Mouse (Mus musculus): ENCODE measurements around the gene Trim66. TPM values are rescaled to one million over a fixed set of nuclear protein-coding genes. Genes with fewer than 3 reads are reported as not detected.

Trim66 gene
- polyA plus RNA-seq, 1 experiment = 0.06 TPM

GRCm38 (mm10) chr7:109516500-109516899 lies 8.6 kb upstream of the Trim66 start:
- no peak for DNase-seq (ENCODE audit: low read depth in 1 of 2, low spot score in 2 of 2)
- 71% methylated on average over 3 of the region's 3 CpGs for WGBS
- peaks cover 7% of the 10 kb centered on the region for H3K36me3 ChIP-seq (ENCODE audit: control insufficient read depth, insufficient read depth, low read length)
- H3K4me1 ChIP-seq (ENCODE audit: control insufficient read depth, insufficient read depth, insufficient read length) = no peaks in the 10 kb centered on the region; the same call in 1 of the 2 replicates
- TF ChIP-seq POLR2A (IDR thresholded peaks at IDR 0.05; ENCODE audit: low read depth, low read length) = no peak
- no peak for TF ChIP-seq CTCF (IDR thresholded peaks at IDR 0.05; ENCODE audit: extremely low read depth, insufficient read depth, insufficient read length, insufficient replicate concordance)
- H3K4me3 ChIP-seq (ENCODE audit: extremely low read depth, insufficient read depth, insufficient read length) = no peak overlapping the region
- H3K27me3 ChIP-seq (ENCODE audit: control insufficient read depth, insufficient read depth, low read length) = no peaks in the 10 kb centered on the region
- no peak overlapping the region for H3K27ac ChIP-seq (ENCODE audit: insufficient read depth, low read length)

GRCm38 (mm10) chr7:109511838-109512237 lies 3.9 kb upstream of the Trim66 start:
- H3K27ac ChIP-seq (ENCODE audit: insufficient read depth, low read length) = no peak overlapping the region
- no peak overlapping the region for H3K4me3 ChIP-seq (ENCODE audit: extremely low read depth, insufficient read depth, insufficient read length)
- TF ChIP-seq CTCF (IDR thresholded peaks at IDR 0.05; ENCODE audit: extremely low read depth, insufficient read depth, insufficient read length, insufficient replicate concordance) (no peak), POLR2A (IDR thresholded peaks at IDR 0.05; ENCODE audit: low read depth, low read length) (no peak)
- H3K27me3 ChIP-seq (ENCODE audit: control insufficient read depth, insufficient read depth, low read length) = no peaks in the 10 kb centered on the region
- DNase-seq (ENCODE audit: low read depth in 1 of 2, low spot score in 2 of 2) = no peak
- 91% methylated on average over 3 of the region's 3 CpGs for WGBS
- no peaks in the 10 kb centered on the region for H3K4me1 ChIP-seq (ENCODE audit: control insufficient read depth, insufficient read depth, insufficient read length)
- H3K36me3 ChIP-seq (ENCODE audit: control insufficient read depth, insufficient read depth, low read length) = no peaks in the 10 kb centered on the region

DNA sequence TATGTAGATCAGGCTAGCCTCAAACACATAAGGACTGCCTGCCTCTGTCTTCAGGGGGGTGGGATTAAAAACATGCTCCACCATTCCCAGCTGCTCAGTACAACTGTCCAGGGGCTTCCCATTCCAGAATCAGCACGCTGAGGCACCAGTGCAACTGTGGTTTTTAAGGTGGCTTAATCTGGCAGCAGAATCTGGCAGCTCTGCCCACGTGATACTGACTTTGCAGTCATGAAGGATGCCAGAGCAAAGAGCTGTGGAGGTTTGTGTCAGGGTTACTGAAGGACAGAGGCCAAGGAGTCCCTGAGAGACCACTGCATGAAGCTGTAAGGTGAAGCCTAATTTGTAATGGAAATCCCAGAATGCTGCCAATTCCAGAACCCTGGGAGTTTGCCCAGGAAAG lies 2.9 kb upstream of the Trim66 start:
- H3K4me3 ChIP-seq (ENCODE audit: extremely low read depth, insufficient read depth, insufficient read length) = no peak overlapping the region
- no peaks in the 10 kb centered on the region for H3K36me3 ChIP-seq (ENCODE audit: control insufficient read depth, insufficient read depth, low read length)
- DNase-seq (ENCODE audit: low read depth in 1 of 2, low spot score in 2 of 2) = no peak
- H3K27ac ChIP-seq (ENCODE audit: insufficient read depth, low read length) = no peak overlapping the region
- TF ChIP-seq CTCF (IDR thresholded peaks at IDR 0.05; ENCODE audit: extremely low read depth, insufficient read depth, insufficient read length, insufficient replicate concordance) (no peak), POLR2A (IDR thresholded peaks at IDR 0.05; ENCODE audit: low read depth, low read length) (no peak)
- H3K27me3 ChIP-seq (ENCODE audit: control insufficient read depth, insufficient read depth, low read length) = no peaks in the 10 kb centered on the region
- no peaks in the 10 kb centered on the region for H3K4me1 ChIP-seq (ENCODE audit: control insufficient read depth, insufficient read depth, insufficient read length)
- WGBS = 45% methylated on average over 2 of the region's 2 CpGs

GRCm38 (mm10) chr7:109507572-109507971 lies 362 bp downstream of the Trim66 start:
- Histone ChIP-seq H3K36me3 (ENCODE audit: control insufficient read depth, insufficient read depth, low read length) (no peaks in the 10 kb centered on the region), H3K4me3 (ENCODE audit: extremely low read depth, insufficient read depth, insufficient read length) (no peak overlapping the region), H3K27me3 (ENCODE audit: control insufficient read depth, insufficient read depth, low read length) (no peaks in the 10 kb centered on the region), H3K4me1 (ENCODE audit: control insufficient read depth, insufficient read depth, insufficient read length) (no peaks in the 10 kb centered on the region), H3K27ac (ENCODE audit: insufficient read depth, low read length) (no peak overlapping the region)
- TF ChIP-seq POLR2A (IDR thresholded peaks at IDR 0.05; ENCODE audit: low read depth, low read length) (no peak), CTCF (IDR thresholded peaks at IDR 0.05; ENCODE audit: extremely low read depth, insufficient read depth, insufficient read length, insufficient replicate concordance) (no peak)
- WGBS = 74% methylated on average over 9 of the region's 9 CpGs
- no peak for DNase-seq (ENCODE audit: low read depth in 1 of 2, low spot score in 2 of 2)

DNA sequence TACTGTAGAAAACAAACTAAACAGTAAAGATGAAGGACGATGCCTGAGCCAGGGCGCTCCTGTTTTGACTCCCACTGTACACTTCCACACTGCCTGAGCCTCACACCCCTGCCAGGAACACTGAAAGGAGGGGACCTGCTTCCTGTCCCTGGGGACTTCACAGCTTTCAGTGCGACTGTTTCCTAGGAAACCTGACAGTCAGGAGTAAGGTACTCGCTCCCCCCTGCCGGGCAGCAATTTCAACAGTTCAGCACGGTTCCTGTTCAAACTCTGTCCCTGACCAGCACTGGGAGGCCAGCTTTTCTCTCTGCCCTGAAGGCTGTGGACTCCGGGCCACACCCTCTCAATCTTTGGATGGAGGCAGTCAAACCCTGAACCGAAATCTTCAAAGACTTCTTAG lies 815 bp downstream of the Trim66 start:
- WGBS = 27% methylated on average over 8 of the region's 8 CpGs
- TF ChIP-seq CTCF (IDR thresholded peaks at IDR 0.05; ENCODE audit: extremely low read depth, insufficient read depth, insufficient read length, insufficient replicate concordance) (no peak), POLR2A (IDR thresholded peaks at IDR 0.05; ENCODE audit: low read depth, low read length) (no peak)
- H3K36me3 ChIP-seq (ENCODE audit: control insufficient read depth, insufficient read depth, low read length) = no peaks in the 10 kb centered on the region
- DNase-seq (ENCODE audit: low read depth in 1 of 2, low spot score in 2 of 2) = no peak
- no peaks in the 10 kb centered on the region for H3K27me3 ChIP-seq (ENCODE audit: control insufficient read depth, insufficient read depth, low read length)
- H3K27ac ChIP-seq (ENCODE audit: insufficient read depth, low read length) = no peak overlapping the region
- no peak overlapping the region for H3K4me3 ChIP-seq (ENCODE audit: extremely low read depth, insufficient read depth, insufficient read length)
- H3K4me1 ChIP-seq (ENCODE audit: control insufficient read depth, insufficient read depth, insufficient read length) = no peaks in the 10 kb centered on the region

GRCm38 (mm10) chr7:109497507-109497906 lies 10.4 kb downstream of the Trim66 start:
- 86% methylated on average over 4 of the region's 4 CpGs for WGBS
- TF ChIP-seq POLR2A (IDR thresholded peaks at IDR 0.05; ENCODE audit: low read depth, low read length) (no peak), CTCF (IDR thresholded peaks at IDR 0.05; ENCODE audit: extremely low read depth, insufficient read depth, insufficient read length, insufficient replicate concordance) (no peak)
- Histone ChIP-seq H3K27me3 (ENCODE audit: control insufficient read depth, insufficient read depth, low read length) (no peaks in the 10 kb centered on the region), H3K36me3 (ENCODE audit: control insufficient read depth, insufficient read depth, low read length) (no peaks in the 10 kb centered on the region), H3K4me1 (ENCODE audit: control insufficient read depth, insufficient read depth, insufficient read length) (no peaks in the 10 kb centered on the region), H3K4me3 (ENCODE audit: extremely low read depth, insufficient read depth, insufficient read length) (no peak overlapping the region), H3K27ac (ENCODE audit: insufficient read depth, low read length) (no peak overlapping the region)
- no peak for DNase-seq (ENCODE audit: low read depth in 1 of 2, low spot score in 2 of 2)

GRCm38 (mm10) chr7:109493319-109494316 lies 14.3 kb downstream of the Trim66 start:
- Histone ChIP-seq H3K4me1 (ENCODE audit: control insufficient read depth, insufficient read depth, insufficient read length) (no peaks in the 10 kb centered on the region), H3K36me3 (ENCODE audit: control insufficient read depth, insufficient read depth, low read length) (no peaks in the 10 kb centered on the region), H3K4me3 (ENCODE audit: extremely low read depth, insufficient read depth, insufficient read length) (no peak overlapping the region), H3K27ac (ENCODE audit: insufficient read depth, low read length) (no peak overlapping the region), H3K27me3 (ENCODE audit: control insufficient read depth, insufficient read depth, low read length) (no peaks in the 10 kb centered on the region)
- TF ChIP-seq POLR2A (IDR thresholded peaks at IDR 0.05; ENCODE audit: low read depth, low read length) = no peak
- no peak for TF ChIP-seq CTCF (IDR thresholded peaks at IDR 0.05; ENCODE audit: extremely low read depth, insufficient read depth, insufficient read length, insufficient replicate concordance)
- WGBS = 64% methylated on average over 21 of the region's 21 CpGs
- no peak for DNase-seq (ENCODE audit: low read depth in 1 of 2, low spot score in 2 of 2)
